In genomic region chr11:8652792-8653645, GRCm38 (mm10) we compare ENCODE assay signal across 11 mouse cellular contexts. TPM values are rescaled to one million over a fixed set of nuclear protein-coding genes. Genes with fewer than 3 reads are reported as not detected.
DNase-seq lines count a peak whose midpoint lies in the region; ATAC-seq and TF ChIP-seq lines count a peak whose summit lies in the region.
"Had no signal": no experiment of that assay in that cellular context is flagged by ENCODE, and none has a peak within 500 bp of the region (broad histone marks: within the 10 kb centered on the region; RNA-seq: fewer than 3 reads in every experiment).

No protein-coding gene starts in this region.

- no peak overlapping the region for H3K4me3 ChIP-seq in heart, embryonic 14.5 days (ENCODE audit: control insufficient read depth in 1 of 2, insufficient read depth in 1 of 2, low read depth in 1 of 2, low read length in 2 of 2)
- no peak overlapping the region for H3K4me3 ChIP-seq in lung, embryonic 16.5 days (ENCODE audit: low read length)
- no peak overlapping the region for H3K4me3 ChIP-seq in lung, adult 2 months (replicated peaks; ENCODE audit: extremely low read depth, low read depth, low read length)
- no peak overlapping the region for H3K4me3 ChIP-seq in embryonic fibroblast, embryonic 13.5 days (ENCODE audit: insufficient read depth, low read length)
- no peak overlapping the region for H3K4me3 ChIP-seq in stomach, embryonic 14.5 days (ENCODE audit: low read depth, low read length)
- H3K4me3 ChIP-seq: neural tube, embryonic 12.5 days had no signal

- DNase-seq in heart, adult 8-10 months (ENCODE audit: low spot score), result no peak
- DNase-seq in lung, adult 2 months, result no peak
- no peak for DNase-seq in cerebellum, postnatal 4 days (ENCODE audit: low spot score in 2 of 2)

- no peaks in the 10 kb centered on the region for H3K27me3 ChIP-seq in heart, embryonic 14.5 days (ENCODE audit: control insufficient read depth, insufficient read depth, low read length)
- H3K27me3 ChIP-seq in lung, embryonic 16.5 days (ENCODE audit: control insufficient read depth, insufficient read depth, low read depth, low read length), result no peaks in the 10 kb centered on the region
- H3K27me3 ChIP-seq in stomach, embryonic 14.5 days (ENCODE audit: control insufficient read depth, insufficient read depth, low read length), result no peaks in the 10 kb centered on the region
- H3K27me3 ChIP-seq: neural tube, embryonic 12.5 days had no signal

- H3K4me1 ChIP-seq in heart, embryonic 14.5 days (ENCODE audit: control insufficient read depth in 2 of 2, insufficient read depth in 2 of 2, low read length in 2 of 2), result peaks cover 34 to 56% of the 10 kb centered on the region in 2 experiments
- peaks cover 53% of the 10 kb centered on the region for H3K4me1 ChIP-seq in lung, embryonic 16.5 days (replicated peaks; ENCODE audit: control insufficient read depth, insufficient read depth, low read length)
- peaks cover 17% of the 10 kb centered on the region for H3K4me1 ChIP-seq in lung, adult 2 months (ENCODE audit: control insufficient read depth, insufficient read depth, low read length)
- peaks cover 7% of the 10 kb centered on the region; the same call in 1 of the 2 replicates for H3K4me1 ChIP-seq in embryonic fibroblast, embryonic 13.5 days (ENCODE audit: control insufficient read depth, insufficient read depth, low read length)
- H3K4me1 ChIP-seq in stomach, embryonic 14.5 days (ENCODE audit: control insufficient read depth, insufficient read depth, low read length), result peaks cover 60% of the 10 kb centered on the region

- H3K27ac ChIP-seq in heart, embryonic 14.5 days (replicated peaks in 1 of 2; ENCODE audit: control insufficient read depth in 1 of 2, insufficient read depth in 1 of 2, low read depth in 2 of 2, low read length in 2 of 2), result peak overlapping the region; percentile 37 to 45; a peak in 3 of 4 replicates
- peak overlapping the region; percentile 61 for H3K27ac ChIP-seq in lung, embryonic 16.5 days (ENCODE audit: low read length)
- H3K27ac ChIP-seq in embryonic fibroblast, embryonic 13.5 days (ENCODE audit: insufficient read depth, low read length), result peak overlapping the region; percentile 58
- peak overlapping the region; percentile 50; the same call in 1 of the 2 replicates for H3K27ac ChIP-seq in stomach, embryonic 14.5 days (ENCODE audit: low read length)
- H3K27ac ChIP-seq: neural tube, embryonic 12.5 days had no signal

- ATAC-seq in heart, embryonic 14.5 days (ENCODE audit: insufficient number of reproducible peaks, insufficient read depth, low FRiP score, low read depth), result no peak
- ATAC-seq in lung, embryonic 16.5 days (ENCODE audit: low read depth), result 0 out of 2 replicates have a peak, but pooled peaks have one; percentile 26
- no peak for ATAC-seq in stomach, embryonic 14.5 days (ENCODE audit: insufficient number of reproducible peaks, insufficient read depth, low FRiP score, low read depth)
- ATAC-seq in megakaryocyte progenitor cell, adult 5-6 weeks (replicated peaks; ENCODE audit: poor library complexity), result no peak

- 37% methylated on average over 10 of the region's 10 CpGs for WGBS in heart, embryonic 14.5 days
- WGBS in lung, embryonic 16.5 days, result 35% methylated on average over 10 of the region's 10 CpGs
- 64% methylated on average over 10 of the region's 10 CpGs for WGBS in lung, adult 2 months
- WGBS in stomach, embryonic 14.5 days, result 39% methylated on average over 10 of the region's 10 CpGs

- no peaks in the 10 kb centered on the region for H3K9me3 ChIP-seq in heart, embryonic 14.5 days (ENCODE audit: control insufficient read depth, low read length)
- H3K9me3 ChIP-seq in lung, embryonic 16.5 days (ENCODE audit: control insufficient read depth, low read length), result no peaks in the 10 kb centered on the region; the same call in 1 of the 2 replicates
- no peaks in the 10 kb centered on the region for H3K9me3 ChIP-seq in stomach, embryonic 14.5 days (ENCODE audit: control insufficient read depth, low read depth, low read length)
- H3K9me3 ChIP-seq: neural tube, embryonic 12.5 days had no signal

- peak overlapping the region; percentile 3; the same call in 1 of the 2 replicates for H3K9ac ChIP-seq in heart, embryonic 14.5 days (ENCODE audit: low read length)
- peak overlapping the region; percentile 10; the same call in 1 of the 2 replicates for H3K9ac ChIP-seq in lung, embryonic 16.5 days (ENCODE audit: low read length)
- H3K9ac ChIP-seq in stomach, embryonic 14.5 days (replicated peaks; ENCODE audit: low read depth, low read length), result no peak overlapping the region
- H3K9ac ChIP-seq: neural tube, embryonic 12.5 days had no signal

- H3K36me3 ChIP-seq in heart, embryonic 14.5 days (ENCODE audit: control insufficient read depth, insufficient read depth, low read length), result no peaks in the 10 kb centered on the region
- no peaks in the 10 kb centered on the region for H3K36me3 ChIP-seq in lung, embryonic 16.5 days (ENCODE audit: control insufficient read depth, insufficient read depth, low read length)
- no peaks in the 10 kb centered on the region for H3K36me3 ChIP-seq in stomach, embryonic 14.5 days (ENCODE audit: control insufficient read depth, insufficient read depth, low read length)
- H3K36me3 ChIP-seq: G1E; neural tube, embryonic 12.5 days had no signal

- no peak for TF ChIP-seq CTCF in lung, adult 2 months (IDR thresholded peaks at IDR 0.05; ENCODE audit: insufficient read depth, low read length)
- no peak for TF ChIP-seq CTCF in embryonic fibroblast, embryonic 13.5 days (IDR thresholded peaks at IDR 0.05; ENCODE audit: borderline replicate concordance, insufficient read depth, low read length)

- no peak overlapping the region for H3K4me2 ChIP-seq in heart, embryonic 14.5 days (ENCODE audit: low read length)
- no peak overlapping the region for H3K4me2 ChIP-seq in lung, embryonic 16.5 days (ENCODE audit: low read depth, low read length)
- no peak overlapping the region for H3K4me2 ChIP-seq in stomach, embryonic 14.5 days (replicated peaks; ENCODE audit: low read depth, low read length)
- H3K4me2 ChIP-seq: heart, embryonic 11.5 days; neural tube, embryonic 12.5 days had no signal

- no peak for TF ChIP-seq POLR2A in lung, adult 2 months (IDR thresholded peaks at IDR 0.05; ENCODE audit: borderline replicate concordance, extremely low read depth, low read depth, low read length)
- TF ChIP-seq POLR2A in embryonic fibroblast, embryonic 13.5 days (IDR thresholded peaks at IDR 0.05; ENCODE audit: low read depth, low read length), result no peak

RNA-seq across cellular contexts. Expression of gene Tns3, which starts 11.3 kb away (rescaled TPM):
- 9.3 and 14.1 TPM in 2 replicates for polyA plus RNA-seq in heart, embryonic 14.5 days (2014; fragmentation: Nextera tagmentation; extraction: Ambion mirVana)
- total RNA-seq in heart, adult 8-10 months (2022), result 10 to 100 TPM; 22.9 to 25.7 (median 23.7) TPM
- 54.2 and 58.1 TPM in 2 replicates for polyA plus RNA-seq in lung, embryonic 16.5 days (2015; fragmentation: Nextera tagmentation; extraction: Ambion mirVana)
- polyA plus RNA-seq in lung, adult 2 months (2012; rRNA removed), result 160 and 164 TPM in 2 replicates
- 96.5 and 113 TPM in 2 replicates for polyA plus RNA-seq in embryonic fibroblast, embryonic 13.5 days (2011; ENCODE audit: insufficient read length, low read depth, missing spikeins)
- polyA plus RNA-seq in stomach, embryonic 14.5 days (2014; fragmentation: Nextera tagmentation; extraction: Ambion mirVana), result 29.7 and 31.2 TPM in 2 replicates
- 20.8 and 27.0 TPM in 2 replicates for total RNA-seq in megakaryocyte progenitor cell, adult 5-6 weeks (2015)
- 11.5 and 11.7 TPM in 2 replicates for total RNA-seq in megakaryocyte progenitor cell, adult 5-6 weeks (2017)
- polyA plus RNA-seq: G1E had no signal
